Mouse (Mus musculus) midbrain, embryonic 14.5 days (tissue): Measurements from ENCODE around the gene Fam43b. TPM values are rescaled to one million over a fixed set of nuclear protein-coding genes. Genes with fewer than 3 reads are reported as not detected.
"Not testable (repeated sequence)": the region's sequence is repeated elsewhere in the genome, so short reads cannot be mapped to it uniquely, and the experiment has no call there.

Experiments
- ATAC-seq: fragments of 200-750 bp; cut with Nextera tagmentation; 2 replicates; pipeline ENCODE4 v1.8.0; 2017; ENCODE audit warnings: moderate number of reproducible peaks, moderate library complexity; ENCODE audit not compliant: low FRiP score, low TSS enrichment
- DNase-seq: peaks from one replicate; pipeline ENCODE4 v3.0.0-alpha.2; 2015
- H3K27ac ChIP-seq: fragments of 300-500 bp; sonication (generic); replicated peaks from 2 replicates; pipeline ENCODE4 v1.5.1; 2014; ENCODE audit warnings: mild to moderate bottlenecking, low read depth, low read length, moderate library complexity
- H3K27me3 ChIP-seq: fragments of 300-500 bp; sonication (generic); 2 replicates; pipeline ENCODE4 v1.6.1; 2014; ENCODE audit warnings: low read length, control low read depth, mixed read lengths; ENCODE audit not compliant: control insufficient read depth, insufficient read depth
- H3K36me3 ChIP-seq: fragments of 300-500 bp; sonication (generic); 2 replicates; pipeline ENCODE4 v1.6.1; 2014; ENCODE audit warnings: low read length, control low read depth; ENCODE audit not compliant: control insufficient read depth, insufficient read depth
- H3K4me1 ChIP-seq: fragments of 300-500 bp; sonication (generic); 2 replicates; pipeline ENCODE4 v1.6.1; 2014; ENCODE audit warnings: mild to moderate bottlenecking, antibody characterized with exemption, low read length, control low read depth; ENCODE audit not compliant: control insufficient read depth, insufficient read depth
- H3K4me2 ChIP-seq: fragments of 300-500 bp; sonication (generic); 2 replicates; pipeline ENCODE4 v1.6.1; 2014; ENCODE audit warnings: mild to moderate bottlenecking, low read length, moderate library complexity
- H3K4me3 ChIP-seq: fragments of 300-500 bp; sonication (generic); replicated peaks from 2 replicates; pipeline ENCODE4 v1.5.1; 2014; ENCODE audit warnings: low read depth, low read length
- H3K9ac ChIP-seq: fragments of 300-500 bp; sonication (generic); replicated peaks from 2 replicates; pipeline ENCODE4 v1.6.1; 2014; ENCODE audit warnings: mild to moderate bottlenecking, low read length, moderate library complexity
- H3K9me3 ChIP-seq: fragments of 300-500 bp; sonication (generic); 2 replicates; pipeline ENCODE4 v1.6.1; 2016; ENCODE audit warnings: low read length, control low read depth, mixed read lengths; ENCODE audit not compliant: control insufficient read depth
- WGBS: fragments of 180-500 bp; shearing (Covaris S2); extraction: QIAGEN DNeasy Blood & Tissue Kit; methylation state at CpG from one replicate; pipeline ENCODE4 v1.1.7; 2014; 5-methylcytosine and 5-hydroxymethylcytosine counted together
- polyA plus RNA-seq: library from polyadenylated mRNA; unstranded; fragments of >200 nt; fragmentation: Nextera tagmentation; extraction: Ambion mirVana; gene quantifications from 2 replicates; pipeline ENCODE4 v1.2.1, GENCODE M21; 2014

Fam43b gene
- polyA plus RNA-seq = 5.4 and 6.7 TPM in 2 replicates

DNA sequence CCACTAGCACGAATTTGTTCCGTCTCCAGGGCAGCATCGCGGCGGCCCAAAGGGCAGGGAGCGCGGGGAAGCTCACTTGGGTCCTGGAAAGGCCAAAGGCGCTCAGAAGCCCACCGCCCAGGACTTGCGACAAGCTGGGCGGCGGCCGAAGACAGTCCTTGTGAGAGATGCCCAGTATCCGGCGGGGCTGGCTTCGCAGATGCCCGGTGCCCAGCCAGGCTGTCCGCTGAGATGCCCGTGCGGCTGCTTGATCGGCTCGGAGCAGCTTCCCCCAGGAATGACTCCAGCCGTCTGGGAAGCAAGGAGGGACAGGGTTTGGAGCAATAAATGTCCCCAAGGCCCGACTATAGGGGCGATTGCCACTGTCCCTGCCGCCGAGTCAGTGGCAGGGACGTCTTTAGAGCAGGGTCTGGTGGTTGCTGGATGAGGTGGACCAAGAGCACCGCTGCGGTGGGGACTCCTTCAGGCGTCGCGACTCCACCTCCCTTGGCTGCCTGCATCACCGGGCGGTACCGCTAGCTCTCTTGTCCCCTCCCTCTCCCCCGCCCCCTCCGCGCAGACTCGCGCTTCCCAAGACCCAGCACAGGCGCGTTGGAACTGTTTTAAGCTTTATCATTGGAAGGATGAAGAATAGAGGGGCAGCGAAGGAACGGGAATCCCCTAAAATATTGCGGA lies at the start of gene Fam43b:
Fam43b (minus strand) TSS at position 558 of the 675 bp plus-strand sequence.
- ATAC-seq (no peak), DNase-seq (peak; percentile 74)
- no peaks in the 10 kb centered on the region for H3K4me1 ChIP-seq
- WGBS = 1% methylated on average over 46 of the region's 46 CpGs
- H3K9ac ChIP-seq = peak within 1 kb of the TSS; percentile 50
- H3K27me3 ChIP-seq = peaks cover 55% of the 10 kb centered on the region
- H3K36me3 ChIP-seq = no peaks in the 10 kb centered on the region
- peak within 1 kb of the TSS; percentile 41 for H3K4me3 ChIP-seq
- peak within 1 kb of the TSS; percentile 70 for H3K4me2 ChIP-seq
- H3K27ac ChIP-seq = no peak within 1 kb of the TSS
- H3K9me3 ChIP-seq = no peaks in the 10 kb centered on the region

GRCm38 (mm10) chr4:138444941-138445340 lies 48.6 kb upstream of the Fam43b start:
- DNase-seq (no peak), ATAC-seq (no peak)
- 6% methylated on average over 5 of the region's 5 CpGs for WGBS
- H3K4me1 ChIP-seq = peaks cover 18% of the 10 kb centered on the region
- no peak overlapping the region for H3K27ac ChIP-seq
- H3K4me2 ChIP-seq = no peak overlapping the region
- H3K27me3 ChIP-seq = no peaks in the 10 kb centered on the region
- peaks cover 25% of the 10 kb centered on the region for H3K36me3 ChIP-seq
- no peak overlapping the region for H3K9ac ChIP-seq
- H3K9me3 ChIP-seq = no peaks in the 10 kb centered on the region
- no peak overlapping the region for H3K4me3 ChIP-seq

DNA sequence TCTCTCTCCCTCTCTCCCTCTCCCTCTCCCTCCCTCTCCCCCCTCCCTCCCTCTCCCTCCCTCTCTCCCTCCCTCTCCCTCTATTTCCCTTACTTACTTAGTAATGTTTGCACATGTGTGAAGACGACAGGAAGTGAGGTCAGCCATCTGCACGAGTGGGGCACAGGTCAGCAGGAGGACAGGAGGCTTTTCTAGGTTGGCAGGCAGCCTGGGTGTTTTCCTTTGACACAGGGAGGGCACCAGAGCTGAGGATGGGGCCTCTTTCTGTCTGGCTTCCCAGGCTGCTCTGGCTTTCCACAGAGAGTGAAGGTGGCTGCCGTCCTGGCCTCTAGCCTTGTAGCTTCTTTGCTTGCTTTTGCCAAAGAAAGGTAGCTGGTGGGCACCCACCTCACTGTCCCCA lies 43.7 kb upstream of the Fam43b start:
- H3K4me2 ChIP-seq = no peak overlapping the region
- H3K27ac ChIP-seq = no peak overlapping the region
- no peak overlapping the region for H3K4me3 ChIP-seq
- no peaks in the 10 kb centered on the region for H3K9me3 ChIP-seq
- DNase-seq (no peak), ATAC-seq (no peak)
- no peaks in the 10 kb centered on the region for H3K27me3 ChIP-seq
- H3K9ac ChIP-seq = no peak overlapping the region
- H3K4me1 ChIP-seq = peaks cover 9% of the 10 kb centered on the region
- WGBS = 86% methylated on average over 3 of the region's 3 CpGs
- peaks cover 65% of the 10 kb centered on the region for H3K36me3 ChIP-seq

- DNase-seq (peak; percentile 98), ATAC-seq (peak; percentile 93)
- peak within 1 kb of the TSS; percentile 95 for H3K4me2 ChIP-seq
- H3K27ac ChIP-seq = peak within 1 kb of the TSS; percentile 73
- H3K4me1 ChIP-seq = peaks cover 11% of the 10 kb centered on the region
- peaks cover 38% of the 10 kb centered on the region for H3K36me3 ChIP-seq
- peak within 1 kb of the TSS; percentile 80 for H3K9ac ChIP-seq
- H3K27me3 ChIP-seq = no peaks in the 10 kb centered on the region
- no peaks in the 10 kb centered on the region for H3K9me3 ChIP-seq
- 2% methylated on average over 64 of the region's 64 CpGs for WGBS
- peak within 1 kb of the TSS; percentile 89 for H3K4me3 ChIP-seq
These were observed 38.3 kb upstream of the Fam43b start, which contains the start of gene Mul1 for GRCm38 (mm10) chr4:138434347-138435316. Gene Mul1 (plus strand): TSS chr4:138434671.

DNA sequence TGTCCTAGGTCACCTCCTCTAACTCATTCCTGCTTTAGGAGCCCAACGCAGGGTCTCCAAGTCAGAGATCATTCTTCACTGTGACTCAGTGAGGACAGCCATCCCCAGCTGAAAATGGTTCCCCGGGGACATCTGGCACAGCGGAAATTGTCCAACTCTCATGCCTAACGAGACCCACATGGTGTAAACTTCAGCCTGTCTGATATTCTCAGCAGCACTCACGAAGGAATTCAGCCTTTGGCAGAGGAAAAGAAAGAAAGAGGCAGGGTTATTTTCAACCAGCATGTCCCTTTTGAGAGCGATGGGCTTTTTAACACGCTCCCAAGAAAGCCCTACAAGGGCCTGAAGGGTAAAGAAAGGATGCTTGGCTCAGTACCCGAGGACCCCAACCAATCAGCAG lies 35.0 kb upstream of the Fam43b start:
- DNase-seq (no peak), ATAC-seq (no peak)
- Histone ChIP-seq H3K27ac (no peak overlapping the region), H3K27me3 (no peaks in the 10 kb centered on the region), H3K9ac (no peak overlapping the region), H3K36me3 (0 out of 2 replicates have a peak, but pooled peaks cover 6% of the 10 kb centered on the region), H3K4me1 (peaks cover 11% of the 10 kb centered on the region), H3K4me2 (no peak overlapping the region), H3K4me3 (no peak overlapping the region), H3K9me3 (no peaks in the 10 kb centered on the region)
- WGBS = 60% methylated on average over 8 of the region's 8 CpGs

GRCm38 (mm10) chr4:138429778-138430177 lies 33.5 kb upstream of the Fam43b start:
- DNase-seq (peak; percentile 64), ATAC-seq (no peak)

GRCm38 (mm10) chr4:138426778-138427705 lies 30.7 kb upstream of the Fam43b start:
- Histone ChIP-seq H3K9me3 (no peaks in the 10 kb centered on the region), H3K4me2 (no peak overlapping the region), H3K27ac (no peak overlapping the region), H3K36me3 (no peaks in the 10 kb centered on the region), H3K4me3 (no peak overlapping the region), H3K9ac (no peak overlapping the region), H3K4me1 (no peaks in the 10 kb centered on the region), H3K27me3 (no peaks in the 10 kb centered on the region)
- WGBS = 41% methylated on average over 22 of the region's 22 CpGs
- ATAC-seq = no peak
- peak; percentile 89 for DNase-seq

More at GRCm38 (mm10) chr4:138429778-138430177, 33.5 kb upstream of the Fam43b start:
- no peaks in the 10 kb centered on the region for H3K27me3 ChIP-seq
- H3K27ac ChIP-seq = no peak overlapping the region
- H3K4me3 ChIP-seq = no peak overlapping the region
- 41% methylated on average over 3 of the region's 3 CpGs for WGBS
- H3K9ac ChIP-seq = no peak overlapping the region
- no peaks in the 10 kb centered on the region for H3K4me1 ChIP-seq
- H3K4me2 ChIP-seq = no peak overlapping the region
- H3K36me3 ChIP-seq = no peaks in the 10 kb centered on the region
- H3K9me3 ChIP-seq = no peaks in the 10 kb centered on the region

GRCm38 (mm10) chr4:138425604-138426003 lies 29.3 kb upstream of the Fam43b start:
- H3K27ac ChIP-seq, H3K27me3 ChIP-seq, H3K4me3 ChIP-seq, H3K36me3 ChIP-seq, H3K9me3 ChIP-seq, H3K4me1 ChIP-seq, ATAC-seq, DNase-seq, H3K4me2 ChIP-seq, H3K9ac ChIP-seq: not testable (repeated sequence)
- WGBS = 94% methylated on average over 14 of the region's 14 CpGs
